Mouse (Mus musculus) embryonic fibroblast, embryonic 13.5 days (primary cell): Measurements from ENCODE around the gene Mettl8.

Experiments used
- CTCF ChIP-seq: IDR thresholded peaks from 2 replicates; pipeline ENCODE4 v1.5.1; 2011; ENCODE audit warnings: mild to moderate bottlenecking, control low read depth, low read length, moderate library complexity, borderline replicate concordance; ENCODE audit not compliant: insufficient read depth
- POLR2A ChIP-seq: IDR thresholded peaks from 2 replicates; pipeline ENCODE4 v1.6.1; 2011; ENCODE audit warnings: low read depth, mild to moderate bottlenecking, control low read depth, low read length, moderate library complexity

DNA sequence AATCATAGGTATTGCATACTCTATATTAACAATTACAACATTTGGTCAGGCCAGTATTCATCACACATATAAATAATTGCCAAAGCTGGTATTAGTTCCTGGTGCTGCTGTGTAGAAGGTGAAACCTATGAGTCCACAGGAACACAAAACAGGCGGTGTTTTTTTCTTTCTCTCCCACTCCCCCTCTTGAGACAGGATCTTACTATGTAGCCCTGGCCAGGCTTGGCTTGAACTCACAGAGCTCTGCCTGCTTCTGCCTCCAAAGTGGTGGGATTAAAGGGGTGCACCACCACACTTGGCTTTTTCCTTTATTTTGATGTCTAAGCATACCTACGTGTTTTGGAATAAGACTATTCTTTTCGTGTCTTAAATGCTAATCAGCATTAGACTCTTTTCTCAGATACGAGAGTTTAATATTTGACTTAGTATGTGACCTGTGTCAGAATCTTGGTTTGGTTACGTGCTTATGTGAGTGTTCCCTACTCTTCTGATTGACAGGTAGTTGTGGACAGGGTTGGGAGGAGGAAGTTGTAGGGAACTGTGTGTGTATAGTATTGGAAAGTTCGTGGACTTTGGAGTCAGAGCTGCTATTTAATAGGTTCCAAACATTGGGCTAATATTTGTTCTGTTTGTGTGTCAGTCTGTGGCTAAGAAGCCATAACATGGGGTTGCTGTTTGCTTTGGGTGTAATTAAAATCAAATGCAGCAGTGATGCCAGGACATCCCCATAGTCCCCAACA lies 28.2 kb upstream of the Mettl8 start:
- TF ChIP-seq CTCF: no peak
- TF ChIP-seq POLR2A: no peak
